Mouse (Mus musculus): ENCODE data around the gene Kcnj15.

Gene Kcnj15

GRCm38 (mm10) chr16:95289375-95289774 lies 32.0 kb downstream of the Kcnj15 start:
- no peak for DNase-seq (ENCODE audit: extremely low spot score, low read depth, low spot score)

- DNase-seq (ENCODE audit: extremely low spot score, low read depth, low spot score) = no peak
Observed at GRCm38 (mm10) chr16:95291450-95292101, 34.2 kb downstream of the Kcnj15 start.

GRCm38 (mm10) chr16:95292843-95293505 lies 35.6 kb downstream of the Kcnj15 start:
- no peak for DNase-seq (ENCODE audit: extremely low spot score, low read depth, low spot score)

- no peak for DNase-seq (ENCODE audit: extremely low spot score, low read depth, low spot score)
Observed at GRCm38 (mm10) chr16:95297651-95298050, 40.3 kb downstream of the Kcnj15 start.

- DNase-seq (ENCODE audit: extremely low spot score, low read depth, low spot score) = no peak
Observed at GRCm38 (mm10) chr16:95301667-95302066, 44.3 kb downstream of the Kcnj15 start.

- no peak for DNase-seq (ENCODE audit: extremely low spot score, low read depth, low spot score)
Observed at GRCm38 (mm10) chr16:95303676-95304075, 46.3 kb downstream of the Kcnj15 start.

- no peak for DNase-seq (ENCODE audit: extremely low spot score, low read depth, low spot score)
Observed at GRCm38 (mm10) chr16:95307823-95308360, 50.5 kb downstream of the Kcnj15 start.

GRCm38 (mm10) chr16:95321945-95322625 lies 64.7 kb downstream of the Kcnj15 start:
- DNase-seq (ENCODE audit: extremely low spot score, low read depth, low spot score) = peak; percentile 35

GRCm38 (mm10) chr16:95332159-95332558 lies 74.8 kb downstream of the Kcnj15 start:
- DNase-seq (ENCODE audit: extremely low spot score, low read depth, low spot score) = no peak

- DNase-seq (ENCODE audit: extremely low spot score, low read depth, low spot score) = peak; percentile 70
Observed at GRCm38 (mm10) chr16:95340885-95341791, 83.8 kb downstream of the Kcnj15 start.

- DNase-seq (ENCODE audit: extremely low spot score, low read depth, low spot score) = no peak
Observed at GRCm38 (mm10) chr16:95342030-95342429, 84.7 kb downstream of the Kcnj15 start.

GRCm38 (mm10) chr16:95344961-95345360 lies 87.6 kb downstream of the Kcnj15 start:
- no peak for DNase-seq (ENCODE audit: extremely low spot score, low read depth, low spot score)

- peak; percentile 44 for DNase-seq (ENCODE audit: extremely low spot score, low read depth, low spot score)
Observed at GRCm38 (mm10) chr16:95345882-95346281, 88.5 kb downstream of the Kcnj15 start.

GRCm38 (mm10) chr16:95347202-95347601 lies 89.8 kb downstream of the Kcnj15 start:
- no peak for DNase-seq (ENCODE audit: extremely low spot score, low read depth, low spot score)

- no peak for DNase-seq (ENCODE audit: extremely low spot score, low read depth, low spot score)
Observed at GRCm38 (mm10) chr16:95348555-95348954, 91.2 kb downstream of the Kcnj15 start.

GRCm38 (mm10) chr16:95349344-95349743 lies 92.0 kb downstream of the Kcnj15 start:
- DNase-seq (ENCODE audit: extremely low spot score, low read depth, low spot score) = no peak

GRCm38 (mm10) chr16:95349745-95350144 lies 92.4 kb downstream of the Kcnj15 start:
- DNase-seq (ENCODE audit: extremely low spot score, low read depth, low spot score) = no peak

Measured in hindlimb bud, embryonic 11.5 days (tissue).